Mouse (Mus musculus) megakaryocyte, embryonic 14.5 days (primary cell): ENCODE data around the gene Pccb.

Source experiments
- FLI1 ChIP-seq: IDR thresholded peaks from 2 replicates; pipeline ENCODE4 v1.6.1; 2012; ENCODE audit warnings: low read length, inconsistent platforms, mixed read lengths
- GATA1 ChIP-seq: IDR thresholded peaks from 3 replicates; pipeline ENCODE4 v1.6.1; 2012; ENCODE audit warnings: mixed read lengths, low read length, inconsistent platforms, borderline replicate concordance

DNA sequence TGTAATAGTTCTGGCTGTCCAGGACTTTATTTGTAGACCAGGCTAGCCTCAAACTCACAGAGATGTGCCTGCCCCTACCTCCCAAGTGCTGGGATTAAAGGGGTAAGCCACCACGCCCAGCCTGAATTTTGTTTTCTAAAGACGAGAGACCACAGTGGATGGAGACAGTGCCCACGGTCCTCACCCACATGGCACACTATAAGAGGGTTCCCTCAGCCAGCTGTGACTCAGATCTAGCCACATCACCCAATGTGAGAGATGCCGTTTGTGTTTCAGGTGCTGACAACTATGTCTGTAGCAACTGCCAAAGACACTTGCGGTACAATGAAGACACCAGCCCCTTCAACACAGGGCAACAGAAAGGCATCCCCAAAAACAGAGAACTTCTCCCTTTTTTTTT is 47.7 kb downstream of the Pccb start:
- TF ChIP-seq GATA1 (no peak), FLI1 (no peak)
